Mouse (Mus musculus): ENCODE results near the gene Traf7. TPM values are rescaled to one million over a fixed set of nuclear protein-coding genes. Genes with fewer than 3 reads are reported as not detected.

Gene Traf7
- total and polyA plus RNA-seq, 3 experiments: 121 to 261 TPM; not detected in 1

DNA sequence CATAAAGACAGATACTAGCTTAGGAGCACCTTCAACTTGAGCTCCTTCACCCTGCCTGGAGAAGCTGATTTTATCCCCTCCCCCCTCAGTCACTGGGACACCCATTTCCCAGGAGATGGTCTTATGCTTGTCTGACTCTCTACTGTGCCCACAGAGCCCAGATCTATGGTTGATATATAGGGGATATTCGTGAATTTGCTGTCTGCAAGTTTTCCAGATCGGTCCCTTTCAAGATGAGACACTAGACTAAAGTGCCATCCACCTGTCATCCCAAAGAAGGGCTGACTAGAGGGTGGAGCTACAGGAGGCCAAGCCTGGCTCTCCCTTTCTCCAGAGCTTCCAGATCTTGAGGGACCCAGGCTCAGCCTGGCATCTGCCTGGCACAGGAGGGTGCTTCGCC is 3.3 kb upstream of the Traf7 start:
- no peak overlapping the region for H3K4me3 ChIP-seq (ENCODE audit: control insufficient read depth in 1 of 2, insufficient read depth in 1 of 2, low read depth in 2 of 2, low read length in 2 of 2)
- H3K27me3 ChIP-seq (ENCODE audit: control insufficient read depth in 1 of 2, insufficient read depth in 2 of 2, low read length in 2 of 2): no peaks in the 10 kb centered on the region
- H3K4me1 ChIP-seq (ENCODE audit: control insufficient read depth in 1 of 2, insufficient read depth in 2 of 2, low read length in 2 of 2): peaks cover 0 to 8% of the 10 kb centered on the region in 2 experiments; a peak in 1 of 4 replicates
- H3K79me2 ChIP-seq (ENCODE audit: control insufficient read depth, insufficient read depth, low read length, poor library complexity): peaks cover 28% of the 10 kb centered on the region
- no peak overlapping the region for H3K27ac ChIP-seq (ENCODE audit: control insufficient read depth, low read depth, low read length)
- H3K36me3 ChIP-seq (ENCODE audit: control insufficient read depth in 1 of 2, insufficient read depth in 2 of 2, low read length in 2 of 2): peaks cover 0 to 8% of the 10 kb centered on the region in 2 experiments; a peak in 3 of 4 replicates
- H3K9ac ChIP-seq (ENCODE audit: control insufficient read depth, low read depth, low read length, poor library complexity, severe bottlenecking): no peak overlapping the region
- no peak for DNase-seq (ENCODE audit: low read depth, low spot score)
- TF ChIP-seq ETS1 (IDR thresholded peaks at IDR 0.05; ENCODE audit: low read depth, low read length): no peak
- 0 out of 2 replicates have a peak, but pooled peaks have one; percentile 5 for TF ChIP-seq POLR2AphosphoS2 (IDR thresholded peaks at IDR 0.05; ENCODE audit: low read length)
- no peak for TF ChIP-seq BHLHE40 (IDR thresholded peaks at IDR 0.05; ENCODE audit: borderline replicate concordance, low read depth, low read length)
- 0 out of 2 replicates have a peak, but pooled peaks have one; percentile 25 for TF ChIP-seq SIN3A (IDR thresholded peaks at IDR 0.05; ENCODE audit: low read length)
- TF ChIP-seq ZC3H11A (IDR thresholded peaks at IDR 0.05; ENCODE audit: low read depth, low read length): no peak
- no peak for TF ChIP-seq RCOR1 (IDR thresholded peaks at IDR 0.05; ENCODE audit: low read depth, low read length)
- no peak for TF ChIP-seq TCF12 (IDR thresholded peaks at IDR 0.05; ENCODE audit: low read depth, low read length)
- peak in 1 of 2 experiments; percentile 15; a peak in 1 of 4 replicates for TF ChIP-seq POLR2A (IDR thresholded peaks at IDR 0.05; ENCODE audit: control insufficient read depth in 1 of 2, insufficient read depth in 1 of 2, low read depth in 1 of 2, low read length in 2 of 2, poor library complexity in 1 of 2)
- no peaks in the 10 kb centered on the region for H3K9me3 ChIP-seq (replicated peaks; ENCODE audit: insufficient read depth, low read length)

- Histone ChIP-seq H3K27ac (ENCODE audit: control insufficient read depth, low read depth, low read length) (0 out of 2 replicates have a peak overlapping the region, but pooled peaks have one; percentile 81), H3K27me3 (ENCODE audit: control insufficient read depth in 1 of 2, insufficient read depth in 2 of 2, low read length in 2 of 2) (no peaks in the 10 kb centered on the region), H3K9me3 (replicated peaks; ENCODE audit: insufficient read depth, low read length) (no peaks in the 10 kb centered on the region), H3K36me3 (ENCODE audit: control insufficient read depth in 1 of 2, insufficient read depth in 2 of 2, low read length in 2 of 2) (peaks cover 0 to 10% of the 10 kb centered on the region in 2 experiments; a peak in 3 of 4 replicates), H3K4me3 (ENCODE audit: control insufficient read depth in 1 of 2, insufficient read depth in 1 of 2, low read depth in 2 of 2, low read length in 2 of 2) (no peak overlapping the region), H3K4me1 (ENCODE audit: control insufficient read depth in 1 of 2, insufficient read depth in 2 of 2, low read length in 2 of 2) (peaks cover 0 to 8% of the 10 kb centered on the region in 2 experiments; a peak in 1 of 4 replicates), H3K9ac (ENCODE audit: control insufficient read depth, low read depth, low read length, poor library complexity, severe bottlenecking) (no peak overlapping the region), H3K79me2 (ENCODE audit: control insufficient read depth, insufficient read depth, low read length, poor library complexity) (peaks cover 33% of the 10 kb centered on the region)
- DNase-seq (ENCODE audit: low read depth, low spot score): peak; percentile 72
- TF ChIP-seq CHD1 (IDR thresholded peaks at IDR 0.05; ENCODE audit: low read depth, low read length): no peak
- TF ChIP-seq POLR2AphosphoS5 (IDR thresholded peaks at IDR 0.05; ENCODE audit: borderline replicate concordance, low read depth, low read length): 0 out of 2 replicates have a peak, but pooled peaks have one; percentile 6
- TF ChIP-seq POLR2AphosphoS2 (IDR thresholded peaks at IDR 0.05; ENCODE audit: low read length): peak; percentile 32; the same call in 1 of the 2 replicates
- TF ChIP-seq MAZ (IDR thresholded peaks at IDR 0.05; ENCODE audit: low read depth, low read length): no peak
- TF ChIP-seq TBP (IDR thresholded peaks at IDR 0.05; ENCODE audit: low read depth, low read length): no peak
- TF ChIP-seq EP300 (IDR thresholded peaks at IDR 0.05; ENCODE audit: low read depth in 1 of 2, low read length in 2 of 2): no peak
- no peak for TF ChIP-seq NRF1 (IDR thresholded peaks at IDR 0.05; ENCODE audit: insufficient read depth, low read depth, low read length, poor library complexity, severe bottlenecking)
- no peak for TF ChIP-seq NELFE (IDR thresholded peaks at IDR 0.05; ENCODE audit: low read depth, low read length)
- no peak for TF ChIP-seq HCFC1 (IDR thresholded peaks at IDR 0.05; ENCODE audit: low read depth, low read length)
- no peak for TF ChIP-seq MAFK (IDR thresholded peaks at IDR 0.05; ENCODE audit: borderline replicate concordance, low read depth, low read length)
- TF ChIP-seq MXI1 (IDR thresholded peaks at IDR 0.05; ENCODE audit: low read depth, low read length): no peak
- no peak for TF ChIP-seq ELF1 (IDR thresholded peaks at IDR 0.05; ENCODE audit: low read depth, low read length)
- TF ChIP-seq ZKSCAN1 (IDR thresholded peaks at IDR 0.05; ENCODE audit: low read depth, low read length): no peak
- peak; percentile 14 to 39; a peak in 1 of 4 replicates for TF ChIP-seq POLR2A (IDR thresholded peaks at IDR 0.05; ENCODE audit: control insufficient read depth in 1 of 2, insufficient read depth in 1 of 2, low read depth in 1 of 2, low read length in 2 of 2, poor library complexity in 1 of 2)
- TF ChIP-seq CHD2 (IDR thresholded peaks at IDR 0.05; ENCODE audit: low read length): no peak
- TF ChIP-seq BHLHE40 (IDR thresholded peaks at IDR 0.05; ENCODE audit: borderline replicate concordance, low read depth, low read length): no peak
- no peak for TF ChIP-seq RAD21 (IDR thresholded peaks at IDR 0.05; ENCODE audit: low read depth, low read length)
- TF ChIP-seq JUND (IDR thresholded peaks at IDR 0.05; ENCODE audit: low read depth, low read length): no peak
- TF ChIP-seq ZMIZ1 (IDR thresholded peaks at IDR 0.05; ENCODE audit: low read depth, low read length): no peak
- no peak for TF ChIP-seq GATA1 (IDR thresholded peaks at IDR 0.05; ENCODE audit: low read depth, low read length)
- no peak for TF ChIP-seq KAT2A (conservative IDR thresholded peaks at IDR 0.05; ENCODE audit: low read depth, low read length)
- no peak for TF ChIP-seq MYB (IDR thresholded peaks at IDR 0.05; ENCODE audit: low read depth, low read length)
- no peak for TF ChIP-seq MYC (IDR thresholded peaks at IDR 0.05; ENCODE audit: low read depth, low read length)
- TF ChIP-seq UBTF (IDR thresholded peaks at IDR 0.05; ENCODE audit: borderline replicate concordance, insufficient read depth, low read depth, low read length): no peak
- TF ChIP-seq CTCF (IDR thresholded peaks at IDR 0.05 in 2 of 3, conservative IDR thresholded peaks at IDR 0.05 in 1 of 3; ENCODE audit: control insufficient read depth in 1 of 3, insufficient read depth in 1 of 3, low read depth in 2 of 3, low read length in 3 of 3, poor library complexity in 1 of 3, severe bottlenecking in 1 of 3): peak in 1 of 3 experiments; percentile 37; a peak in 2 of 6 replicates
Observed at GRCm38 (mm10) chr17:24530361-24531050, 2.8 kb upstream of the Traf7 start.
